Mouse (Mus musculus) heart, embryonic 11.5 days (tissue): ENCODE data around the gene Skap1. TPM values are rescaled to one million over a fixed set of nuclear protein-coding genes. Genes with fewer than 3 reads are reported as not detected.

Source experiments
- ATAC-seq: fragments of 200-750 bp; cut with Nextera tagmentation; replicated peaks from 2 replicates; pipeline ENCODE4 v1.8.0; 2017; ENCODE audit warnings: moderate library complexity; ENCODE audit not compliant: insufficient number of reproducible peaks, low FRiP score, low TSS enrichment
- H3K27ac ChIP-seq: fragments of 300-500 bp; sonication (generic); 2 replicates; pipeline ENCODE4 v1.5.1; 2014; ENCODE audit warnings: mild to moderate bottlenecking, low read depth, low read length
- H3K27me3 ChIP-seq: fragments of 300-500 bp; sonication (generic); 2 replicates; pipeline ENCODE4 v1.6.1; 2014; ENCODE audit warnings: mild to moderate bottlenecking, low read length, mixed read lengths; ENCODE audit not compliant: control insufficient read depth, insufficient read depth
- H3K36me3 ChIP-seq: fragments of 300-500 bp; sonication (generic); 2 replicates; pipeline ENCODE4 v1.6.1; 2014; ENCODE audit warnings: mild to moderate bottlenecking, low read length, moderate library complexity, mixed read lengths; ENCODE audit not compliant: control insufficient read depth, insufficient read depth
- H3K4me1 ChIP-seq: fragments of 300-500 bp; sonication (generic); 2 replicates; pipeline ENCODE4 v1.6.1; 2014; ENCODE audit warnings: low read length; ENCODE audit not compliant: control insufficient read depth, insufficient read depth
- H3K4me2 ChIP-seq: fragments of 300-500 bp; sonication (generic); 2 replicates; pipeline ENCODE4 v1.6.1; 2014; ENCODE audit warnings: mild to moderate bottlenecking, moderate library complexity
- H3K4me3 ChIP-seq: fragments of 300-500 bp; sonication (generic); 2 replicates; pipeline ENCODE4 v1.5.1; 2014; ENCODE audit warnings: low read depth, low read length
- H3K9ac ChIP-seq: fragments of 300-500 bp; sonication (generic); 2 replicates; pipeline ENCODE4 v1.6.1; 2014; ENCODE audit warnings: mild to moderate bottlenecking, low read depth, low read length, moderate library complexity
- H3K9me3 ChIP-seq: fragments of 300-500 bp; sonication (generic); replicated peaks from 2 replicates; pipeline ENCODE4 v1.6.1; 2016; ENCODE audit warnings: low read length; ENCODE audit not compliant: control insufficient read depth
- WGBS: fragments of 180-500 bp; shearing (Covaris S2); extraction: QIAGEN DNeasy Blood & Tissue Kit; methylation state at CpG from one replicate; pipeline ENCODE4 v1.1.7; 2014; ENCODE audit not compliant: insufficient replicate concordance; 5-methylcytosine and 5-hydroxymethylcytosine counted together
- polyA plus RNA-seq: library from polyadenylated mRNA; unstranded; fragments of >200 nt; fragmentation: Nextera tagmentation; extraction: Ambion mirVana; gene quantifications from 2 replicates; pipeline ENCODE4 v1.2.1, GENCODE M21; 2014

Skap1 gene
- polyA plus RNA-seq, 1 experiment from 2014 or later, result 0.46 TPM

GRCm38 (mm10) chr11:96605516-96605915, 141.1 kb downstream of the Skap1 start:
- Histone ChIP-seq H3K4me3 (no peak overlapping the region), H3K36me3 (no peaks in the 10 kb centered on the region), H3K27me3 (peaks cover 6% of the 10 kb centered on the region; the same call in 1 of the 2 replicates), H3K9ac (no peak overlapping the region), H3K4me2 (no peak overlapping the region), H3K27ac (no peak overlapping the region), H3K4me1 (peaks cover 15% of the 10 kb centered on the region), H3K9me3 (no peaks in the 10 kb centered on the region)
- no peak for ATAC-seq
- WGBS, result 67% methylated on average over 6 of the region's 6 CpGs

GRCm38 (mm10) chr11:96612596-96612995, 148.2 kb downstream of the Skap1 start:
- Histone ChIP-seq H3K36me3 (no peaks in the 10 kb centered on the region), H3K4me3 (no peak overlapping the region), H3K27ac (no peak overlapping the region), H3K4me2 (no peak overlapping the region), H3K27me3 (peaks cover 5% of the 10 kb centered on the region; the same call in 1 of the 2 replicates), H3K9ac (no peak overlapping the region), H3K9me3 (no peaks in the 10 kb centered on the region), H3K4me1 (no peaks in the 10 kb centered on the region)
- no peak for ATAC-seq
- 71% methylated on average over 11 of the region's 11 CpGs for WGBS

- Histone ChIP-seq H3K27ac (no peak overlapping the region), H3K4me1 (no peaks in the 10 kb centered on the region), H3K36me3 (no peaks in the 10 kb centered on the region), H3K4me3 (no peak overlapping the region), H3K27me3 (peaks cover 17% of the 10 kb centered on the region), H3K9me3 (no peaks in the 10 kb centered on the region), H3K4me2 (no peak overlapping the region), H3K9ac (no peak overlapping the region)
- ATAC-seq, result no peak
- 52% methylated on average over 4 of the region's 5 CpGs for WGBS
Observed at GRCm38 (mm10) chr11:96616792-96617191, 152.4 kb downstream of the Skap1 start.

- H3K4me3 ChIP-seq, result no peak overlapping the region
- no peak for ATAC-seq
- H3K27ac ChIP-seq, result no peak overlapping the region
- H3K27me3 ChIP-seq, result peaks cover 14% of the 10 kb centered on the region
- no peak overlapping the region for H3K9ac ChIP-seq
- H3K36me3 ChIP-seq, result no peaks in the 10 kb centered on the region
- 65% methylated on average over 16 of the region's 16 CpGs for WGBS
- no peaks in the 10 kb centered on the region for H3K4me1 ChIP-seq
- H3K4me2 ChIP-seq, result no peak overlapping the region
- H3K9me3 ChIP-seq, result no peaks in the 10 kb centered on the region
Observed at GRCm38 (mm10) chr11:96618789-96619445, 154.5 kb downstream of the Skap1 start.

GRCm38 (mm10) chr11:96619576-96619975, 155.2 kb downstream of the Skap1 start:
- ATAC-seq, result no peak
- Histone ChIP-seq H3K9ac (no peak overlapping the region), H3K4me1 (no peaks in the 10 kb centered on the region), H3K4me2 (no peak overlapping the region), H3K4me3 (no peak overlapping the region), H3K36me3 (no peaks in the 10 kb centered on the region), H3K9me3 (no peaks in the 10 kb centered on the region), H3K27me3 (peaks cover 14% of the 10 kb centered on the region), H3K27ac (no peak overlapping the region)
- WGBS, result 31% methylated on average over 5 of the region's 5 CpGs

- H3K4me3 ChIP-seq, result no peak overlapping the region
- H3K9me3 ChIP-seq, result no peaks in the 10 kb centered on the region
- WGBS, result 46% methylated on average over 7 of the region's 7 CpGs
- no peak for ATAC-seq
- no peak overlapping the region for H3K4me2 ChIP-seq
- H3K36me3 ChIP-seq, result no peaks in the 10 kb centered on the region
- no peak overlapping the region for H3K9ac ChIP-seq
- H3K27me3 ChIP-seq, result peaks cover 14% of the 10 kb centered on the region
- no peaks in the 10 kb centered on the region for H3K4me1 ChIP-seq
- H3K27ac ChIP-seq, result no peak overlapping the region
Observed at GRCm38 (mm10) chr11:96620006-96620405, 155.6 kb downstream of the Skap1 start.

GRCm38 (mm10) chr11:96620660-96621059, 156.3 kb downstream of the Skap1 start:
- no peak for ATAC-seq
- no peaks in the 10 kb centered on the region for H3K36me3 ChIP-seq
- H3K4me1 ChIP-seq, result no peaks in the 10 kb centered on the region
- 57% methylated on average over 11 of the region's 11 CpGs for WGBS
- peaks cover 17% of the 10 kb centered on the region for H3K27me3 ChIP-seq
- no peak overlapping the region for H3K27ac ChIP-seq
- no peak overlapping the region for H3K4me3 ChIP-seq
- no peaks in the 10 kb centered on the region for H3K9me3 ChIP-seq
- no peak overlapping the region for H3K9ac ChIP-seq
- H3K4me2 ChIP-seq, result no peak overlapping the region

- Histone ChIP-seq H3K4me3 (no peak overlapping the region), H3K9me3 (no peaks in the 10 kb centered on the region), H3K27ac (no peak overlapping the region), H3K27me3 (peaks cover 22% of the 10 kb centered on the region), H3K9ac (no peak overlapping the region), H3K36me3 (no peaks in the 10 kb centered on the region), H3K4me2 (no peak overlapping the region), H3K4me1 (no peaks in the 10 kb centered on the region)
- ATAC-seq, result no peak
- WGBS, result 26% methylated on average over 4 of the region's 4 CpGs
Observed at GRCm38 (mm10) chr11:96621167-96621566, 156.8 kb downstream of the Skap1 start.

- Histone ChIP-seq H3K4me3 (no peak overlapping the region), H3K9ac (no peak overlapping the region), H3K27ac (no peak overlapping the region), H3K9me3 (no peaks in the 10 kb centered on the region), H3K27me3 (peaks cover 29% of the 10 kb centered on the region), H3K4me1 (no peaks in the 10 kb centered on the region), H3K4me2 (peak overlapping the region; percentile 44), H3K36me3 (no peaks in the 10 kb centered on the region)
- WGBS, result 9% methylated on average over 9 of the region's 9 CpGs
- ATAC-seq, result no peak
Observed at GRCm38 (mm10) chr11:96622782-96623181, 158.4 kb downstream of the Skap1 start.
